Mouse (Mus musculus): ENCODE results near the gene Msi2.
A peak's percentile ranks its signal among the peaks of the same experiment; 100 is the strongest.

Msi2 gene

DNA sequence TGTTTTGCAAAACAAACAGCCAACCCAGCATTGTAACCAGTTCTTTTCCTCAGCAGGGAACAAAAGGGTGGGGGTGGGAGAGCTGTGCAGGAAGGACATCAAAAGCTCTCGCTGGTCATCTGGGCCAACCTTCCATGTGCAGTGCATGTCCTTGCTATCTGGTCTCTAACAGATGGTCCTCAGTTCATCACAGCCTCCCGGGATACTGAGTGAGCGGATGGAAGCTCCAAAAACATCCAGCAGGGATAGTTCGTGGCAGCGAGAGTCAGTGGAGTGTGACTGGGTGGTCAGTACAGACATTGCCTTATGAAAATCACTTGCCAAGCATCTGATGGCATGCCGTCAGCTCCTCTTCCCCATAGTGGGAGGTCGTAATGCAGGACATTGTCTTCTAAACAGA is 153.5 kb downstream of the Msi2 start:
- no peak for DNase-seq (ENCODE audit: low spot score in 2 of 2)

DNA sequence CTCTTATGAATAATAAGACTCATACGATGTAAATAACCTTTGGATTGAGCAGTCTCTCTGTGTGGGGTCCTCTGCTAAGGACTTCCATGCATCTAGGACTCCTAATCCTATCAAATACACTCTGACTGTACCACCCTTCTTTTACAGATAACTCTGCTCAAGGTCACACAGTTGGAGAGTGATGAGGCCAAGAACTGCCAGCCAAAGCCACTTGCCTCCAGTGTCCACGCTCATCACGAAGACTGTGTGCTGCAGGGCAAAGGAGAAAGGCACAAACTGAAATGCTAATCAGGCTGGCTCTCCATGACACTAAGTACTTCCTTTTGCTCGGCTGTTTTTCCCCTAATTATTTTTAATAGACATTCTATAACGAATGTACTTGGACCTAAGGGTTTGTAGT is 153.9 kb downstream of the Msi2 start:
- DNase-seq (ENCODE audit: low spot score in 2 of 2) = no peak

DNA sequence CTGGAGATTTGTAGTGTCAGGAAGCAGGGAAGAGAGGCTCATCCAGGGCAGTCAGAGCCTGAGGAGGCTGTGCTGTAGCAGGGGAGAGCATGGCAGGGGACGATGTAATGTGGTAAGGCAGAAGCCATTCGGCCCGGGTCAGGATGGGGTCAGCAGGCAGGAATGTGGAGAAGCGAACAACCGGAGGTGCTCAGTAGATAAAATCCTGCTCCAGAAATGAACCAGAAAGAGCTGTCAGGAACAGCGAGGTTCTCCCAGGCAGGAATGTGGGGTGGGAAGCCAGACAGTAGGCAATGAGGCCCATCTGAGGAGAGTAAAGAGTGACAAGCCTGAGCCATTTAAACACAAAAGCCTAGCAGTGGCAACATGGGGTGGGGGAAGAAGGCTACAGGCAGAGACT is 157.1 kb downstream of the Msi2 start:
- DNase-seq (ENCODE audit: low spot score in 2 of 2) = no peak

DNA sequence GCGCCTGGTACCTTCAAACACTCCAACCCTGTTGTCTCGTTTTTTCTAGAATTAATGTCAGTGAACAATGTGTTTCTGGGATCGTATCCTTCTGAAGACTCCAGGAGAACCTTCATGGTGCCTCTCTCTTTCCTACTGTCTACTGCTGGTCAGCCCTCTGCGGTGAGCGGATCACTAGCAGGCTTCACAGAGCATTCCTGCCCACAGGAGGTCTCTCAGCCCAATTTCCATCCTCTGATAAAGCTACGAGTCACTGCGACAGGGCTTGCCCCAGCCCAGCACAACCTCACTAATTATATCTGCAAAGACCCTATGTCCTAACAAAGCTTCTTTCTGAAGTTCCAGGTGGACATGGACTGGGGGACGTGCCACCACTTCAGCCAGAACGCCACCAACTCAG is 157.7 kb downstream of the Msi2 start:
- no peak for DNase-seq (ENCODE audit: low spot score in 2 of 2)

DNA sequence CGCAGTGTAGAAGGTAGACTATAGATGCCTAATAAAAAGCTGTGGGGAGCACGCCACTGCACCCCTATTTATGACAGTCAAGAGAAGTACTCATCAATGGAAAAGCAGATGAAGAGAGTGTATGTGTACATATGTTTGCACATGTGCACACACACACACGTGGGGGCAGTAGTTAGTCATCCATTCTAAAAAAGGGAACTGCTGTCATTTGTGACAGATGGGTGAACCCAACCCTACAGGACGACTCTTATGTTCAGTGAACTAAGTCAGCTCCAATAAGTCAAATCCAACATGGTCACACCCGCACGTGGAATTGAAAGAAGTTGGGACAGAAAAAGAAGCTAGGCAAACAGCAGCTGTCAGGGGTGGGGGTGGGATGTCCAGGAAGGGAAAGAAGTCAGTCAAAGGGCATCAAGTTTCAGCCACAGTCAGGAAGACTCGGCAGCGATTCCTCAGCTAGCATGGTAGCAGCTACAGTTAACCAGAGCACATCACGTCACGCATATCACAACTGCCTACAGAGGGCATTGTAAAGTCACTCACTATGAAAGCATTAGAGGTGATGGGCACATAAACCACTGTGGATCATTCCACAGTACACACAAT is 158.8 kb downstream of the Msi2 start:
- DNase-seq (ENCODE audit: low spot score in 2 of 2) = no peak

DNA sequence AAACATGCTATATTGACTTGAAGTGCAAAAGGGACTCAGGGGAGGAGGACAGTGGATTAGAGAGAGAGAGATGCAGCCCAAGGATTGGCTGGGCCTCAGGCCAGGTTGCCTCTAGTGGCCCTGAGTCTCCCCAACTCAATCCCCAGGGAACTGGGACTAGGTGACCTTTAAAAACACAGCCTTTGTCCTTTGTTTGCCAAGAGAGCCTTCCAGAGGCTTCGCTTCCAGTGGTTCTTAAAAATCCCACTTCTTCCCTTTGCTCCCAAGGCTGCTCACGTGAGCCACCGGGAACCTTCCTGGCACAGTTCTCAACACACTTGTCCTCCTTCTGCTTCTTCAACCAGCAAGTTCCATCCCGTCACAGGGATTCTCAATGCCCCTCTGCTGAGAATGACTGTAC is 159.6 kb downstream of the Msi2 start:
- DNase-seq (ENCODE audit: low spot score in 2 of 2) = no peak

DNA sequence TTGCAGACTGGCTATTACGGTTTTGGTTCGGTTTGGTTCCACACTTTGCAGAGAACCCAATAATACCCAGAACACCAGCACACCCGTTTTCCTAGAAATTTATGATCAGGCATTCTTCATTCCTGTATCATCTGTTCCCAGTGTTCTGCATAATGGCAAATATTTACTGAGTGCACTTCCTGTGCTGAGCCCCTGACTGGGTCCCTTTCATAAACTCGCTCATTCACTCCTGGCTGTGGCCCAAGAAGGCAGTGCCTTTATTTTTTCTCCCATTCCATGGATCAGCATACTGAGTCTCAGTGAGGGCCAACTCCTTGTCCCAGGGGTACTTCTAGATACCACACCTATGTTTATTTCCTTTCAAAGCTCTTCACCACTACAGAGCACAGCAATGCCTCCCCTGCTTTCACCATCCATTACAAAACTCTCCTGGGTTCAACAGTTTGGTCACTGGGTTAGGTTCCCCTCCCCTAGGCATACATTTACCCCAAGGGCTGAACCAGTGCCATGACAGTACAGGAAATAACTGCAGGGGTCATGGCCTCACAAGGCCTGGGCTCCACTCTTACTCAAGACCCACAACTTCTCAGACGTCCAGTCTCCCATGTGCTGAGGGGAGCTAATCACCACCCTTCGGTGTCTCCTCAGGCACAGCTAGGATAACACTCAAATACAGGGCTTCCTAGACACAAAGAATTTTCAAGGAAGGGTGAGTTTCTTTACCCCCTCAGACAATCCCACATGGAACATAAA is 160.3 kb downstream of the Msi2 start:
- DNase-seq (ENCODE audit: low spot score in 2 of 2) = no peak

DNA sequence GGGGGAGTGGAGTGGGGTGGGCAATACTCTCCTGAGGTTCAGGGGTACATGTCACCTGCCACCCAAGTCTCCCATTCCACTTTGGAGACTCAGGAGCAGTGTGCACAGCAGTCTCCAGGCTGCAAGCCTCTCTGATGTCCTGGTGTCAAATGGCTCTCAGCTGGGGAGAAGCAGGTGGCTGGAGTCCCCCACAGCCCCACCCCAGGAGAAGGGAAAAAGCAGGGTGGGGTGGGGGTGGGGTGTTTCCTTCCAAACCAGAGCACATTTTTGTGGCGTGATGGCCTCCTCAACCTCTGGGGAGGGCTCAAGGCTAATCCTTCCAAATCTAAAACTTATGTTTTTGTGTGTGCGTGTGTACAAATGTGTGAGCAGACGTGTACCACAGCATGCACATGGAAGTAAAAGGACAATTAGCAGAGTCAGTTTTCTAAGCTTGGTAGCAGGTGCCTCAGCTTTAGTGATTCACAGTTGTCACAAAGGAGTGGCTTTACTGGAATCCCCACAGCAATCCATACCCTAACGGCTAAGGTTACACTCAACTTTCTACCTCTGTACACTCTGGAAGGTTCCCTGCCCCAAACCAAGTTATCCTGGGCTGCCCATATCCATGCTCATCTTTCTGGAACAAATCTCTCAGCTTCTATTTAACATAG is 161.1 kb downstream of the Msi2 start:
- no peak for DNase-seq (ENCODE audit: low spot score in 2 of 2)

DNA sequence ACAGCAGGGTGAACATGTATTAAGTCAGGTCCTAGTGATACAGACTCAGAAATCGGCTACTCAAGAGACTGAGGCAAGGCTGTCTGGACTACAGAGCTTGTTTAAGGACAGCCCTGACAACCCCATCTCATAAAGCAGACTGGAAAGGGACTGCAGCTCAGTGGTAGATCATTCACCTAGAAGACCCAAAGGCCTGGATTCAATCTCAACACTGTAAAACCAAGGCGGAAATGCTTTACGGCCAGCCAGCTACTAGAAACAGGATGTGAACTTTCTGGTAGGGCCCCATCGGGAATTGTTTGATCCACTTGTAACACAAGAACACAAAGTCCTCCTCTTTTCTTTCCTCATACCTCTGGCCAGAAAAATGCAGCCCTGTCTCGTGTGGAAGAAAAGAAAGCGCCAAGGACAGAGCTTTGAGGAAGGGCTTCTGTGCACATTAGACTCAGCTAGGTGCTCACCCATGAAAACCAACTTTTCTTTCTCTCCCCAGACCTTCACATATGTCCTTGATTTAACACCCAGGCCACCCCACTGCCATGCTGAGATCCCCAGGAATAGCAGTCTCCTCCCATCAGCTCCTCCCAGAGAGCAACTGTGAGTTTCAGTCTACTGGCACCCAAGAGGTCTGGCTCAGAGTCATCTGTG is 162.3 kb downstream of the Msi2 start:
- peak; percentile 81 to 83 for DNase-seq (ENCODE audit: low spot score in 2 of 2)

DNA sequence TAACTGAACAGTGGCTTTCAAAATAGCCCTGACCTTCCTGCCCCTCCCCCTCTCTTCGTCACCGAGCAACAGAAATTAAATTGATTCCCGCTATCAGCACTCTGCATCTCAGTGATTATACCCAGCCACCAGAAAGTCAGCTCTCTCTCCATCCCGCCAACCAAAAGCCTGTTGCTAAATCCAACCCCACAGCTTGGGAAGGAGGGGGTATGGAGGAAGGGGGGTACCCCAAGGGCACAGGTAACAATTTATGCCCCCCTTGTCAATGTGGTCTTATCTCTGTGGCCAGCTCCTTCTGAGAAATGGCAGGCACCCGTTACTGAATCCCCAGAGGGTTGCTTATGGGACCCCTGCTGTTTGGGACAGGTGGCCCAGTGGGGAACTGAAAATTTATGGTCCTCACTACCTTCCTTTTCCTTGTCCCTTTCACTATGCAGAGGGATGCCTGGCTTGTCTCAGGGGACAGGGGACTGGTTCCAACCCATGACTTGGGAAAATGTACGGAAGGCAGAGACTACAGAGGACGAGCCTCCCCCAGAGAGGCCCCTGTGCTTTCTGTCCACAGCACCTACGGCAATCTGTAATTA is 163.0 kb downstream of the Msi2 start:
- no peak for DNase-seq (ENCODE audit: low spot score in 2 of 2)

DNA sequence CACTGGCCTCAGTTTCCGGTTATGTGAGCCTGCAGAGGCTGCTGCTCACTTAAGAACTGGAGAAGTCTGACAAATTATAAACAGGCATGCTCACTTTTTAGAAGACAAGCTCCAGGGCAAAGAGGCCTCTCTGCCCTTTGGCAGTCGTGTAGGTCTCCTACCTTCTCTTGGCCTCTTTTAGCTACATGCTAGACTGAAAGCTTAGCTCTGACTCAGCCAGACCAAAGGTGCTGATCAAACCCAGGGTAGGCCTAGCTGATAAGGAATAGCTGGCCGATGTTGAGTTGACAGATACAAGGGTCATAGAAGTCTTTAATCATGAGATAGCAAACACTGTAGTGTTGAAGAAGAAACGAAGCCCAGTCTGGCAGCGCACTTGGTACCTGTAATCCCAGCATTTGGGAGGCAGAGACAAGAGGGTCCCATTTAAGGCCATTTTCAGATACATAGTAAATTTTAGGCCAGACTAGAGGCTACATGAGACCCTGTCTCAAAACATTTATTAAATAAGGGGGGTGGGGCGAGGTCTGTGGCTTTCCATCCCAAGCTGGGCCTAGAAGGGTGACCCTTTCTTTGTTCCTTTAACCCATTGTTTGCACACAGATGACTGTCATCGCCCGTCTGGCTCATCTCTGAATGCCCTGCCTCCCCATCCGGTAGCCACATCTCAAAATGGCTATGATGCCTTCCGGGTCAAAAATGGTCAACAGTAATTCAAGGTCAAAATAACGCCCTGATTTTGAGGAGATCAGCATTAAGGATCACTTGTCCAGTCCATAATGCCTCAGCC is 164.6 kb downstream of the Msi2 start:
- DNase-seq (ENCODE audit: low spot score in 2 of 2) = no peak

DNA sequence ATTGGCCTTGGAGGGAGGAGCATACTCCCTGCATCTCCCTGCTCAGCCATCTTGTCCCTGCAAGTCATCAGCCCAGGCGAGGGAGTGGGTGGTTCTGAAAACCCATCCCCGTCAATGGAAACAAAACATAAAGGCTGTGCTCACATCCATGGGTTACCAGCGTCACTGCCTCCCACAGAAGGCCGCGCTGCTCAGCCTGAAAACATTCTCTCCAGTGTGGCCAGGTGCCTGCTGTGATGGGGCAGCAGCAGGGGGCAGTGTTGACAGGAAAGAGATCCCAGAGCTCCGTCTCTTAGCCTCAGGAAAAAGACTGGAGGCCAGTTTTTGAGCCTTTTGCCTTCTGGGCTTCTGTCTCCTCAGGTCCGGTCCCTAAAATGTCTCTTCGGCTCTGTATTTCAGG is 165.3 kb downstream of the Msi2 start:
- peak; percentile 62 to 76 for DNase-seq (ENCODE audit: low spot score in 2 of 2)

DNA sequence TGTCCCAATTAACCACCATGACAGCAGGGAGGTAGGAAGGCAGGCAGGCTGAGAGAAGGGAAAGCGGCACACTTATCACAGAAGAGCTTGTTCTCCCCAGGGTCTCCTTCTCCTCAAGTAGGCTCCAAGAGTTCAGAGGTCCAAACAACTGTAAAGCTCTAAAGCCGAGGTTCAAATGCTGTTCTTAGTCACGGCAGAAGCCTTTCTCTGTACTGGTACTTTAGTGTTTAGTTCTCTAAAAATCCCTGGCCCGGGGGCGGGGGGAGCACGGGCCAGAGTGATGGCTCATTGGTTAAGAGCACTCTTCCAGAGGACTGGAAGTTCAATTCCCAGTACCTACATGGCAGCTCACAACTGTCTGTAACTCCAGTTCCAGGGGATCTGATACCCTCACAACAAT is 165.9 kb downstream of the Msi2 start:
- no peak for DNase-seq (ENCODE audit: low spot score in 2 of 2)

DNA sequence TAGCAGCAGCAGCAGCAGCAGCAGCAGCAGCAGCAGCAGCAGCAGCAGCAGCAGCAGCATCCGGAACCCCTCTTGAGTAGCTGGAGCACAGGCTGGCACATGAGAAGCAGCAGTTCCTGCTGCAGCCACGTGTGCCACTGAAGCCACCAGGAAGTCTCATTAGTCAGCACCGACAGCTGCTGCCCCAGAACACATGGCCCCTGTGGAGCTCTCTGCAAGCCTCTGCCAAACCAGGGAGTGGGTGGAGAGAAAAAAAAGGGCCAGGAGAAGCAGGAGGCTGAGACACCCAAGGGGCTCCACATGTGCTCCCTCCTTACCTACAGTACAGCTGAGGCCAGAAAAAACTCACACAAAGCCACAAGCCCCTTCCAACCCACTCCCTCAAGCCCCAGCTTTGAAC is 167.3 kb downstream of the Msi2 start:
- DNase-seq (ENCODE audit: low spot score in 2 of 2) = peak; percentile 50 to 69

DNA sequence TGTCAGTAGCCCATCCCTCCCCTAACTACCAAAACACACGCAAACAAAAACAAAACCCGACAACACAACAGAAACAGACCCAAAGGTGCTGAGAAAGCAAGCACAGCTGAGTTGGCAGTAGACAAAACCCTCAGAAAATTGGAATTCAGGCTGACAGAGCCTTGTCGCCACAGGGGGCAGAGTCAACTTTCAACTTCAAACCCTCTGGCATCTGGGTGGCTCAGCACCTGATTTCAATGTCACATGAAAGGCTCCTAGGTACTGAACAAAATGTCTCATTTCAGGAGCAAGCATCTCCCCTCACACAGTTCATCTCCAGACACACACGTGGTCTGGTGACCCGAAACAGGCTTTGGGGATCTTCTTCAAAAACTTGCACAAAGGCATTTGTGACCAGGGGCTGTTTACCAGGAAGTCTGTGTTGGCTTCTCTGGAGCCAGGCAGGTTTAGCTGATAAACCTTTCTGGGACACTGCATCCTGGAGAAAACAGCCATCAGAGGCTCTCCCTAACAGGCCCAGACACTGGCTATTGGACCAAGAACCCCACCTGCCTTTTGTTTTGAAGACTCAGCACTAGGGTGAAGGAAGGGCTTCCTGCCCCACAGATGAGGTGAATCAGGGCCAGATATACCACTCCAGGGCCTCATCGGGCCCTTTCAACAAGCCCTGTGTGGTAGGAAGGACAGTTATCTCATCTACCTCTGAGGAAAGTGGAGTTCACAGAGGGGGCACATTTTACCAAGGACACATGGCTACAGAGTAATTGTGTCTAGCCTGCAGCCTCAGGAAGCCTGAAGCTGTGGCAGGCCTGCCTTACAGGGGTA is 168.0 kb downstream of the Msi2 start:
- no peak for DNase-seq (ENCODE audit: low spot score in 2 of 2)

DNA sequence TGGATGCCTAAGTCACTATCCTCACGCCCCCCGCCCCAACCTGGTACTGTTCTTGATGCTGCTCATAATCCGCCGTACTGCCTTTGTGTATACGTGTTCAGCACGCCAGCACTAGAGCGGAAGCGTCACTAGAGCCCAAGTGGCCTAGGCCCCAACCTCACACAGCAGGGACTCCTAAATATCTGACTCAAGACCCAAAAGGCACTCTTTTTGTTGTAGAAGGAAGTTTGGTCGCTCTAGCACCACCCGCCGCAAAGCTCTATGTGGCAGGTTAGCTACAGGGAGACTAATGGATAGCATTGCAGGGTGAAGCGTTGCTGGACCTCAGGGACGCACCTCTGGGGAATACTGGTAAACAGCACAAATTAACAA is 168.8 kb downstream of the Msi2 start:
- no peak for DNase-seq (ENCODE audit: low spot score in 2 of 2)

DNA sequence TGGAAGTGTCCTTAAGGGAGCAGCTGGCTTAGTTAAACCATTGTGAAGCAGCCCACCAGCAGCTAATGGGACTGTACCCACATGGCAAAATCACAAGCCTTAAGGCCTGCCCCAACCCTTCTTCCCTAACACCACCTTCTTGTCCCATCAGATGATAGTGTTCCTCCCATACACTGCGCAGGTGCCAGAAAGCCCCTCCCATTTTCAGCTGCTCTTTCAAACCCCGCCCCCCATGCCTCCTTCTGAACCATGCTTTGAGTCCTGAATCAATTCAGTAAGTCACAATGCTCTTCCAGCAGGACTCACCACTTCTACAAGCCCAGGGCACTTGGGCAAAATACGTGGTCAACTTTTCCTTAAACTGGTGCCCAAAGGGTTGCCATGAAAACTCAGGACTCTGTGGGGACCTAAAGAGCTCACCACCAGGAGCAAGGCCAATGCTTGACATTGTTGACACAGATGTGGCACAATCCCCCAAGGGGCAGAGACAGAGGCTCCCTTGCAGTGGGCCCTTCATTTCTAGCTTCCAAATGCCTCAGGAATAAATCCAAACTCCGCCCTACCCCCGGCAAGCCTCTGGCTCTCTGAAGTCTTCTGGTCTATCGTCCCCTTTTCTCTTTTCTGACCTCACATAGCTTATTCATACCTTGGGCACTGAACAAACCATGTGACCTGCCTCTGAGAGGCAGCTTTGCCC is 169.3 kb downstream of the Msi2 start:
- DNase-seq (ENCODE audit: low spot score in 2 of 2) = no peak

DNA sequence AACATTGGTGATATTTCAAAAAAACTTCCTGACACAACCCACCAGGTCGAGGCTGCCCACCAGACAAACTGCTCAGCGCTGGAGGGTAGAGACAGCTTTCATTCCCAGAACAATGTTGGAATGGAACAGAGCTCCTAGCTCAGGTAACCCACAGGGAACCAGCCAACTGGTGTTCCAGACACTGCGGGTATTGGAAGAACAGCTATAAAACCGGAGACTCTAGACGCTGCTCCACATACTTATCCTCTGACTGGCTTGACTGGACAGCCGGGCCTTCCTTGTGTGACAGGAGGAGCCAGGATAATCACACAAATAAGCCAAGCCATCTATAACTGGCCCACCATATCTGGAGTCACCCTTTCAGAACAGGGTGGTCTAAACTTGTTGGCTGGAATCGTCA is 169.9 kb downstream of the Msi2 start:
- DNase-seq (ENCODE audit: low spot score in 2 of 2) = no peak

DNA sequence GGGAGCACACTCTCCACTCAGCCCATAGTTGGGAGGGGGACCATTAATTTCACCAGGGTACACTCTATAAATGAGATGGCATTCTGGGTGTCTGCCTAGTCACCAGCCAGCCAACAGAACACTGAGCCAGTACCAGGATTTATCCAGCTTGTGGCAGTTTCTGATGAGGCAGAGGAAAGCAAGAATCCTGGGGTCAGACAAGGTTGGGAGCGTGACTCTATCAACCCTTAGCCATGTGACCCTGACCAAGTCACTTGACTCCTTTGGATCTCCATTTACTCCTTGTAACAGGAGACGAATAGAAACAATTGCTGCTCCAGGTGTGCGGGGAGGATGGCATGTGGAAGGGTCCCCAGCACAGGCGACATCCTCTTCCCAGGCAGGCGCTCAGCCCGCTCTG is 174.5 kb downstream of the Msi2 start:
- DNase-seq (ENCODE audit: low spot score in 2 of 2) = no peak

DNA sequence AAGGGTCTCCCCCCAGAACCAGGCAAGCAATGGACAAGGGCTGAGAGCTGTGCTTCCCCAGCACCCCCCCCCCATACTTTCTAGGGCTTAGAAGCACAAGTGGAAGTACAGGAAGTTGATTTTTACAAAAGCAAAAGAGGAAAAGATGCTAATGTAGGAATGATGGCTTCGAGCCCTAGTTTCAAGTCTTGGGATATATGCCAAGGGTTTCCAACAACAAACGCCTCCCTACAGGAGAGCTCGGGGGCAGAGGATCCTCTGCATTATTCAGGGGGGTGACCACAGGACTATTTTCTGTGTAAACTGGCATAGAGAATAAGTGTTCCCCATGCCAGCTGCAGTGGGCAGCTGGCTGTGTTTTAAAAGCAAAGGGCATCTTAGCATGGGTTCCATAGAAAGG is 175.5 kb downstream of the Msi2 start:
- peak in 1 of 2 experiments; percentile 0 for DNase-seq (ENCODE audit: low spot score in 2 of 2)

Data from heart, adult 9 months (tissue).